Mouse (Mus musculus) G1E (cell line): ENCODE results near the gene Pnkp.

Source experiments
- CTCF ChIP-seq: IDR thresholded peaks from 2 replicates; pipeline ENCODE4 v1.5.1; 2012; ENCODE audit warnings: low read depth, low read length, inconsistent platforms, mixed read lengths
- GATA1 ChIP-seq: IDR thresholded peaks from 2 replicates; pipeline ENCODE4 v1.6.1; 2012; ENCODE audit warnings: borderline replicate concordance, low read length, inconsistent platforms, mixed read lengths
- GATA2 ChIP-seq: IDR thresholded peaks from 2 replicates; pipeline ENCODE4 v1.6.1; 2012; ENCODE audit warnings: low read depth, low read length, inconsistent platforms, borderline replicate concordance
- POLR2AphosphoS5 ChIP-seq: IDR thresholded peaks from 2 replicates; pipeline ENCODE4 v1.6.1; 2012; ENCODE audit warnings: low read depth, low read length, inconsistent platforms; ENCODE audit not compliant: insufficient replicate concordance
- TAL1 ChIP-seq: conservative IDR thresholded peaks from 2 replicates; pipeline ENCODE4 v1.6.1; 2012; ENCODE audit warnings: low read depth, low read length, inconsistent platforms, mixed read lengths

- no peak for TF ChIP-seq CTCF
- no peak for TF ChIP-seq GATA2
- no peak for TF ChIP-seq GATA1
- TF ChIP-seq TAL1, result no peak
- TF ChIP-seq POLR2AphosphoS5, result no peak
Observed at GRCm38 (mm10) chr7:44838073-44838472, 18.9 kb upstream of the Pnkp start.
